Mouse (Mus musculus) G1E (cell line): Measurements from ENCODE around the gene Ptpn22.

Source experiments
- CTCF ChIP-seq: IDR thresholded peaks from 2 replicates; pipeline ENCODE4 v1.5.1; 2012; ENCODE audit warnings: low read depth, low read length, inconsistent platforms, mixed read lengths
- GATA1 ChIP-seq: IDR thresholded peaks from 2 replicates; pipeline ENCODE4 v1.6.1; 2012; ENCODE audit warnings: borderline replicate concordance, low read length, inconsistent platforms, mixed read lengths
- GATA2 ChIP-seq: IDR thresholded peaks from 2 replicates; pipeline ENCODE4 v1.6.1; 2012; ENCODE audit warnings: low read depth, low read length, inconsistent platforms, borderline replicate concordance
- POLR2AphosphoS5 ChIP-seq: IDR thresholded peaks from 2 replicates; pipeline ENCODE4 v1.6.1; 2012; ENCODE audit warnings: low read depth, low read length, inconsistent platforms; ENCODE audit not compliant: insufficient replicate concordance
- TAL1 ChIP-seq: conservative IDR thresholded peaks from 2 replicates; pipeline ENCODE4 v1.6.1; 2012; ENCODE audit warnings: low read depth, low read length, inconsistent platforms, mixed read lengths

- no peak for TF ChIP-seq CTCF
- no peak for TF ChIP-seq POLR2AphosphoS5
- no peak for TF ChIP-seq TAL1
- no peak for TF ChIP-seq GATA2
- TF ChIP-seq GATA1, result no peak
Observed at GRCm38 (mm10) chr3:103907335-103908030, 47.9 kb downstream of the Ptpn22 start.
